Mouse (Mus musculus) retina, embryonic 14.5 days (tissue): ENCODE measurements around the gene Sema4b.

Experiments used
- DNase-seq: peaks from one replicate; pipeline ENCODE4 v3.0.0-alpha.2; 2015; ENCODE audit warnings: low spot score

Sema4b gene

DNA sequence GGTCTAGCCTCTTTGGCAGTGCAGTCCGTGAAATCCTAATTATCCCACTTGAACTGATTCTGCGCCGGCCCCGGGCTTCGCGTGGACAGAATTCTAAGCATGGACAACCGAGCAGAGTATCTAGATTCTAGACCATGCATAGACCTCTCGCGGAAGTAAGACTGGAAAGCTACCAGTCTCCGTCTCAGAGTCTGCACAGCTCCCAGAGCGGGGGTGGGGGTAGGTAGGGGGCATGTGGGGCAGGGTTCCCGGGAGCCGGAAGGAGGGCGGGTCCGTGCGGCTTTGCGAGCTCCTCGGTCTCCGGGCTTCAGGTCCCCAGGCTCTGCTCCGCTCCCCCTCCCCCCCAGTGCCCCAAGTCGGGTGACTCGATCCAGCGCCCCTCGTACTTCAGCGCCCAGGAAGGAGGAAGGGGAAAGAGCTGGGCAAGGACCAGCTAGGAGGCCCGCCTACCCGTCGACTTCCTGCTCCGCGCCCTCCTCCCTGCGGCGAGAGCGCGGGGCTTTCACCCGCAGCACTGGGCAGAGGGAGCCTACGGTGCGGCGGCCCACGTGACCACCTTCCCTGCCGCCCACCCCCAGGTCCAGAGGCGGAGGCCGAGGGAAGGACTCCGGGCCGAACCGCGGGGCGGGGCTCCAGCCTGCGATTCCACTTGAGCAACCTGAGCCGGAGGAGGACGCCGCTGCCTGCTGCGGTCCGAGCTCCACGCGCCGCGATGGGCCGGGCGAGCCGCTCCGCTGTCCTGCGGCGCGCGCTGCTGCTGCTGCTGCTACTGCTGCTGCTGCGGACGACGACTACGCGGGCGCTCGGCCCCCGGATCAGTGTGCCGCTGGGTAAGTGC lies 11.5 kb downstream of the Sema4b start:
- DNase-seq = peak; percentile 85

DNA sequence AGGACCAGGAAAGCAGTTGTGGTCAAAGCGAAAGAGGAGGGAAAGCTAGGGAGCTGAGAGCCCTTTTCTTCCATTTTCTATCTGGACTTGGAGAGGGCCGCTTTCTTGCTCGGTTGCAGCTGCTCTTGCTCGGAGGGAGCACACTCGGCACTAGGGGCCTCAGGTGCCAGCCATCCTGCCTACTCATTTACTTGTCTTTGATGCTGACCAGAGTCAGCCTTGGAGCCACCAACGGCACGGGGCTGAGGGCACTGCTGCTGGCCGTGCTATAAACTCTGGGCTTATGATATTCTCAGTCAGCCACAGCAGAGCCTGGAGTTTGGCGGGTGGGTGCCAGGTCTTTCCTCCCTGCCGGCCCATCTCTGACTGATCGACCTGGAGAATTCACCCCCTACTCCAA lies 12.2 kb downstream of the Sema4b start:
- no peak for DNase-seq

DNA sequence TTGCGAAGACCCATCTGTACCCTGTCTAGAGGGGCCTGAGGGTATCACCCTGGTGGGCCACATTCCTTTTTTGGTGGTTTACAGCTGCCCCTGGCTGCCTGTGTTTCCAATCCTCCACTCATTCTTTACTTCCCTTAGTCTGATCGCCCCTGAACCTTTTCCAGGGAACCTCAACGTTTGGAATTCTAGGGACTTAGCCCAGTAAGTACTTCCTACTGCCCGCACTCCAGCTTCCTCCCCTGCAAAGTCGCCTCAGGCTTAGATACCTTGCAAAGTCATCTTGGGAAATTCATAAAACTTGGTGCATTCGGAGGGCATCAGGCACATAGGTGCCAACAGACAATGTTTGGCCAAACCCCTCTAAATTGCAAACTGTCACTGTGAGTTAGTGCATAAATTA lies 12.6 kb downstream of the Sema4b start:
- no peak for DNase-seq

DNA sequence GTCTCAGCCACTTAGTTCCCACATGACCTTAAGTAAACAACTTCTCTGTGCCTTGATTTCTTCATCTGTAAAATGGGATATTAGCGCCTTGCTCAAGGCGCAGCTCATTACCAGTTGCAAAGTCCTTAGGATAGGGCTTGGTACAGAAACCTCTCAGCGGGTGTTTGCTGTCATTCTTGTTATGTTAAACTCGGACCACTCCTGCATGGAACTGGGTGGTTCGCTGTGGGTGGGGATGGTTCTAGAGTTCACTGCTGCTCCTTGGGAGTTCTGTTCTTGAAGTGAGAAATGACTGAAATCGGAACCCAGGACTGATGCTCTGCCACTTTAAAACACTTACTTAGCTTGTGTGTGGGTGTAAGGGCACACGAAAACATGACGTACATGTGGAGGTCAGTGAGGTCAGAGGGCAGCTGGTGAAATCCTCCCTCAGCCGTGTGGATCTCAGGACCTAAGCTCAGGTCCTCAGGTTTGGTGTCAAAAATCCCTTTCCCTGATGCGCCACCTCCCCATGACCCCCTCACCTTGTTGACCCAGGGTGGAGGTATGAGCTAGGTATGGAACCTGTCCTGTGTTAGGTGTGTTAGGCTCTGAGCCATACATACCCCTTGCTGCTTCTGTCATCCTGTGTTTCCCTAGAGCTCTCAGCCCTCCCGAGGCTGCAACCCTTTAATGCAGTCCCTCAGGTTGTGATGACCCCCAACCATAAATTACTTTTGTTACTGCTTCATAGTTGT lies 13.4 kb downstream of the Sema4b start:
- DNase-seq = no peak

DNA sequence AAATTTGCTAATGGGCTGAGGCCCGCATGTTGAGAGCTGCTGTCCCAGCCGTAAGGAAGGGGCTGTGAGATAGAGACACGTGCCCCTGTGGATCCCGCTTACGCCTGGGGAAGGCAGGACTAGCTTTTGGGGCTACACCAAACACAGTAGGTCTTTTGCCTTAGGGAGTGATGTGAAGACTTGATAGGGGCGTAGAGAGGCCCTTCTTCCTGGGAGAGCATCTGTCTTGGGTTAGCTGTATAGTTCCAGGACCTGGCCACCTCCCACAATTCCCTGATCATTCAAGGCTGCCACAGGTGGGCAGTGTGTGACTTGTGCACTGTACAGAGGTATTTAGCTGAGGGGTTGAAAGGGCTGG lies 13.9 kb downstream of the Sema4b start:
- DNase-seq = no peak

DNA sequence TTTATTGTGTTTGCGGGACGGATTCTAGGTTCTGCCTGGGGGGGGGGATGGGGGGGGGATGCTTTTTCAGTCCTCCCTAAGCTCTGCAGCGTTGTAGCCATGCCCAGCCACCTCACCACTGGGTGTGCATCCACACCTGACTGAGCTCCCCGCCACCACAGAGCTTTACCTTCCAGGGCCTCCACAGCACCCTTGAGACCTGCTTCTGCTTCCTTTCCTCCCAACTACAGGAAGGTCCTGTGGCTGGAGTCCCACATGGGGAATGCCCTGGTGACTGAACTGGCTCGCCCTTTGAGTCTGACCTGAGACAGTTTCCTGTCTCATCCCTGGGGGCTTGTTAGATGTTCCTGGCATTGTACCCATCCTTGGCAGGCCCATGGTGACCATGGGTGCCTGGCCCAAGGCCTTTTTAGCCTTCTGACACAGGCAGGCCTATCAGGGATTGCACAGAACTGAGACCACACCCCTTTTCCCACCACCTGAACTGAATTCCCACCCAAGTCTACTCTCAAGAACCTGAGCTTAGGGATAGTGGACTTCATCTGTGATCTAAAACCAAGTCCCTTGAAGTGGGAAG lies 14.4 kb downstream of the Sema4b start:
- DNase-seq = no peak

DNA sequence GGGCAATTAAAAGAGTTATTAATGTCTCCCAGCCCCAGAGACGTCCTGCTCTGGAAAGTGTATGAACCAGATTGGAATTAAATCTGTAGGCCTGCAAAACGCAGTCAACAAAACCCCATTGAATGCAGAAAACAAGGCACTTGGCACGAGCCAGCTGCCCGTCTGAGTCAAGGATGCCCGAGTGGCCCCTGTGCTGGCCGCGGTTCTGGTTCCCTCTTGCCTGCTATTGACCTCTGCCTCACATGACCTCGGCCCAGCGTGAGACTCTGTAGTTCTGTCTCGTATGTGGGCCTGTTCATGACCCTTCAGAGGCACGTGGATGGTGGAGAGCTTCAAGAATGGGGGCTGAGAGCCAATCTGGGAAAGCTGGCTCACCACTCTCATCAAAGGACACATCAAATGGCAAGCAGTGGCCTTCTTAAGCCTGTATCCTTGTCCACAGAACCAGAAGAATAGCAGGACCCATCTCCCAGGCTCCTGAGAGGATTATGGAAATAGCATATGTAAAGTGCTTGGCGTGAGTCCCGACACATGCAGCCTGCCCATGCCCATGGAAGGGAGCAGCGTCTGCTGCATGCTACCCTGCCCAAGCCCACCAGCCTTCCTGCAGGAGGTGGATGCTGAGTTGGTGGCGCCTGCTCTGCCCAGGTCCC lies 15.4 kb downstream of the Sema4b start:
- DNase-seq = no peak

DNA sequence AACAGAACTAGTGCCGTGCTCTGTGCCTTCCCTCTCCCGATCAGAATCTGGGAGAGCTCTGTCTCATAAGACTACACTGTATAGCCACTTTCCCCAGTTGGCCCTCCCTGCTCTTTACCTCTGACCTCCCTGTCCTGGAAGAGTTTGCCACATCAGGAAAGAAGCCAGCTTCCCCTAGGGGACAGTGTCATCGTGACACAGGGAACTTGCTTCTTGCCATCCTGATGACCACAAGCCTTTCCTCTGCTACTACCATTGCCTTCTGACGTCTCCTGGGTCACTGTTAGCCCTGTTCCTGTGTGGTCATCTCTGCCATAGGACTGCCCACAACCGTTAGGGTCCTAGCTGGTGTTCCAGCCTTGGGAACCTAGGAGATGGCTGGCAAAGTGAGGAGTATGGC lies 16.3 kb downstream of the Sema4b start:
- DNase-seq = no peak

DNA sequence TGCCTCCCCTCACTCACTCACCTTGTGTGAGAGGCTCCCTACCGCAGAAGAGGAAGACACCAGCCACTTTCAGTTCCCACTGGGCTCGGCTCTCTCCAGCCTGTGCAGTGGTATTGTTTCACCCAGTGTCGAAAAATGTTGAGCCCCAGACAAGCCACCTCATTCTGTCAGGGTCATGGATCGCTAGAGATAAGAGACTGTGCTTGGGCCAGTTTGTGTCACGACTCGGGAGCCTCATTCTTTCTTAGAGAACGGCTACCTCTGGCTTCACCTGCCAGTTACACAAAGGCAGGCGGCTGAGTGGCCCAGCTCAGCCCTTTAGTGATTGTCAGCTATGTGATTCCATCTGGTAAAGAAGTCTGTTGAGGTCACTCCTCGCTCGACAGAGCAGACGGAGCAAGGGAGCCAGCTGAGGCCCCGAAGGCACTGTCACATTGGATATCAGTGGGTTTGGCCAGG lies 17.0 kb downstream of the Sema4b start:
- peak; percentile 51 for DNase-seq

DNA sequence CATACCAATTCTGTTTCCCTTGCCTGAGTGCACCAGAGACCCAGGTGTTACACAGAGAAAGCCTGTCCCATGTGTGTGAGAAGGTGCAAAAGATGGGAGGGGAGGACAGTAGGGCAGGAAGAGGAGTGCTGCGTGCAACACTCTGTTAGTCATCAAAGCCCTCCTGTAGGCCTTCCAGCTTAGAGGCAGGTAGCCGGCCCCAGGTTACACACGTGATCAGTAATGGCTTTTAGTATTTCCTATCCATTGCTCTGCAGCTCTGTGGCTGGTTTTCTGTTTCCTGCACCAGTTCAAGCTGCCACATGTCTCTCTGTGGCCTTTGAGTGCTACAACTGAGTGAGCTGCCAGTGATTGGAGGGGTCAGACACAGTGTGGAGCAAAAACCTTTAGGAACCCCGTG lies 17.7 kb downstream of the Sema4b start:
- no peak for DNase-seq

DNA sequence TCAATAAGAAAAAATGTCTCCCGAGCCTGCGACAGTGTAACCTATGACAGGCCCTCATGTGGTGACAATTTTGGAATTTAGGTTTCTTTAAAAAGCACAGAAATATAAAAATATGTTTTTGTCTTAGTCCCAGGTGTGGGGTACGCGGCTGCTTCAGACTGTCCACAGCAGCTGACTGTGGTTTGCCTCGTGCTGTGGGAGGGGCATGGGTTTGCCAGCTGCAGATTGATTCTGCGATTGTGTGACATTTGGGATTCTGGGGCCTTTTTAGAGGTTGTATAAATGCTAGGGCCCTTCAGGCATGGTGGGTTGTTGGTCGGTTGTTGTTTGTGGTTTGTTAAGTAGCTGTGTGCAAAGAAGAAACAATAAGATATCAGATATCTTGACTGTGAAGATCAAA lies 18.3 kb downstream of the Sema4b start:
- no peak for DNase-seq

DNA sequence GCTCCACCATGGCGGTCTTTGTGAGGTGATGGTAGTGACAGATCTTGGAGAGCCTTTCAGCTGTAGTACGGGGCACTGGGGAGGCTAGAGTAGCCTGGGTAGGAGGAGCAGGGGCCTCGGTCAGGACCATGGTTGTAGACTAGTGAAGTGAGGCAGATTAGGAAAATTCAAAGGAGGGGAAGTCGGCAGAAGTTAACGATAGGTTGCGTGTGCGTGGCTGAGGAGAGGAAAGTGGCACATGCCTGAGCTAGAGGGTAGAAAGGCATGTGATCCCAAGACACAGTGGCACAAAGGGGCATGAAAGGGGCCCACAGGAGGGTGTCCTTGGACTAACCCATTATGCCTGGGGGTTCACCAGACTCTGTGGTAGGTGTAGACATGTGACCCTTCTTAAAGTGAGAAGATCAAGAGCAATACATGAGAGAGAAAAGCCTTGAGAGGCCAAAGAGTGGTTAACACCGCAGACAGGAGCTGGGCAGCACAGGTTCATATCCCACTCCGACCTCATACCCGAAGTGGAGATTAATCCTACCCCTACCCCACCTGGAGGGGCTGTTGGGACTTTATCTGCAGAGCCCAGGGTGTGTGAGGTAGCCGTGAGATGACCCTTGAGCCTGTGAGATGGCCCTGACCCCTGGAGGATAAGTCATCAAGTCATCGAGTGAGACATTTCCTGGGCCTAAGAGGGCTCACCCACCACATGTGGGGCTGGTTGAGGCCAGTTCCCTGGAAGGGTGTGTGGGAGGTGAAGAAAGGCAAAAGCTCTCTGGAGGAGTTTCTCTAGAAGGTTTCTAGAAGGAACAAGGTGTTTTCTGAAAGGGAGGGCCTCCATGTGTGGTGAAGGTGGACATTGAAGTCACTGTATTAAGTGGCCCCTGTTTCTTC lies 19.3 kb downstream of the Sema4b start:
- DNase-seq = no peak

DNA sequence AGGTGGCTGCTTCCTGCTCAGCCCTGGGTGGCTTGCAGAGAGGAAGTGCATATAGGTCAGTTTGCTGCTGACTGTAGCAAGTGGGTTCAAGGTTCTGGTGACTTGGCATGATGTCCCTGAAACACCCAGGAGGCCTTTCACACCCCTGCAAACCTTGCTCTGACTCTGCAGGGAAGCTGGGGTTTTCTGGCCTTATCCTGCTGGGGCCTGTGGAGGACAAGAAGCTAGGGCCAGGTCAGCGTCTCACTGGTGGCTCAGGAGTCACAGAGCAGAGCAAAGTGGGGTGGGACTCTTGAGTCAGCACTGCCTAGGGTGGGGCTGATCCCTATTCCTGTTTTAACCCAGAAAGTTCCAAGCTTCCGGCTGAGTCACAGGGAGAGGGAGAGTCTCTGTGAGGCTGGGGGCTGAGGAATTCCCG lies 20.7 kb downstream of the Sema4b start:
- DNase-seq = no peak

DNA sequence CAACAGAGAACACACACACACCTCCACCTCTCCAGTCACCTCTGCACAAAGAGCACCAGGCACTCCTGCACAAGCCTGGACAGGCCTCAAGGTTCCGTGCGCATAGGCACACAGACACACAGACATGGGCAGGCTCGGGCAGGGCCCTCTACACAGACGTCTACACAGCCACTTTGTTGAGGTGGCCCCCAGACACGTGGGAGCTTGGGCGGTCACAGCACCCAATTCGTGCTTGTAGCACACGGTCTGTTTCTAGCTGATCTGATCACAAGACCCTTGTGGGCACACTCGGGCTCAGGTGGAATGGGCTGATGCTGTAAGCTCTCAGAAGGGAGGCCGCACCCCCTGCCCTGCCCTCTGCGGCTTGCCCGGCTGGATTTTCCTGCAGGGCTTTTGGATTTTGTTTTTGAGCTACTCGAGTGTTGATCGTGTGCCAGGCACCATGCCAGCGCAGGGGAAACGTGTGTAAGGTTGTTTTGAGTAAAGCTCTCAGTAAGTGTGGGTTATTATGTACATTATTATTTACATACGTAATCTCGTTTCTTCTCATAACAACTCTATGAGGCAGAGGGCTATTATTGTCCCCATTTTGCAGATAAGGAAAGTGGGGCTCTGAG lies 21.5 kb downstream of the Sema4b start:
- DNase-seq = no peak

DNA sequence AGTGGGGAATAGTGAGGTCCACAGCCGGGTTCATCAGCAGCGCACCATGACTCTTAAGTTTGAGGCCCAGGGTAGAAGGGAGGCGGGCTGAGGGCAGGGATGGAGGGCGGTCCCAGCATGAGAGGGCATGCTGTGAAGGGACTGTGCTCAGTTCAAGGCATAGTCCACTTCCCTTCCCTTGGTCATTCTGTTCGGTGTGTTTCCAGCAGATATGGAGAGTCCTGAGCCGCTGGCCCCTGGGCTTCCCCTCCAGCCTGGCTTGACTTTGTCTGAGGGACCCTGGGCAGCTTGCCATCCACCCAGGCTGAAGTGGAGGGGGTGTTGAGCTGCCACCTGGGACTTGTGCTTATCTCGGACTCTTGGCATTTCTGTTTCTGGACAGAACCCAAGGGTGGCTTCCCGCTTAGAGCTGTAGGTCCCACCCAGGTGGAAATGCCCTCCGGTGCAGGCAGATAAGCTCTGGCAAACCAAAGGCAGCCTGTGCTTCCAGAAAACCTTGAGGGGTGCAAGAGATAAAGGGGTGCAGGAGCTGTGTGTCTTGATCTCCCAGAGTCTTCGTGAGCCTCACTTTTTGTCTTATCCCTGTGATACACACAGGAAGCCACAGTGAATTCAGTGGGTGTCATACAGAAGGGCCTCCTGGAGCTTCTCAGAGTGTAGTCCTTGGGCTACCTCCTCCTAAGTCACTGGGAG lies 22.2 kb downstream of the Sema4b start:
- no peak for DNase-seq

DNA sequence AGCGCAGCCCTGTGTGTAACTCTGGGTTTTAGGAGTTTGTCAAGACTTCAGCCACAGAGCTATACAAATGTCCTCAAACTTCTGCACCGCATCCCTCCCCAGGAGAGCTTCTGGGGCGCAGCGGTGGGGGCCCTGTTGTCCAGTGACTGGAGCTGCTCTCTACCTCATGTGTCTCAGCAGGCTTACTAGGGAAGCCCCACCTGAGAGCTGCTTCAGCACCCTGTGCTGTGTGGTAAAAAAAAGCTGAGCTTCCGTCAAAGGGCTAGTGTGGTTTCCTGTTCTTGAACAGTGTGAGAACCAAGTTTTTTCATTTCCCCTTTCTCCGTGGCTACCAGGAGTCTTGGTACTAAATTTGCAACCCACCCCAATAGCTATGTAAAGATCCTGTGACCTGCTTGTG lies 23.0 kb downstream of the Sema4b start:
- DNase-seq = no peak

DNA sequence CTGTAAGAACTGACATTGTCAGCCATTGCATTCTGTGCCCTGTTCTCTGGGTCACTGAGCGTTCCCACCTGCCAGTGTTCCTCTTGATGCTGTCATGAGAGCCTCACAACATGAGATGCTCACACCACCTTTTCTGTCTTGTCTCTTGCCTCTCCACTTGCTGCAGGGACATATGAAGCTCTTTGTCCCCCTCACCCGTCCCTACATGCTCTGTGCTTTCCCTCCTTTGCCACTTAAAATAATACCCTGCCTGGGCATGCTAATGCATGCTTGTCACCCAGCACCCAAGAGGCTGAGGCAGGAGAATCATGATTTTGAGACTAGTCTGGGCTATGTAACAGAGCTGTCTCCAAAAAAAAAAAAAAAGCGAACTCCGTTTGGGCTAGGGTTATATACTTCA lies 24.3 kb downstream of the Sema4b start:
- no peak for DNase-seq

DNA sequence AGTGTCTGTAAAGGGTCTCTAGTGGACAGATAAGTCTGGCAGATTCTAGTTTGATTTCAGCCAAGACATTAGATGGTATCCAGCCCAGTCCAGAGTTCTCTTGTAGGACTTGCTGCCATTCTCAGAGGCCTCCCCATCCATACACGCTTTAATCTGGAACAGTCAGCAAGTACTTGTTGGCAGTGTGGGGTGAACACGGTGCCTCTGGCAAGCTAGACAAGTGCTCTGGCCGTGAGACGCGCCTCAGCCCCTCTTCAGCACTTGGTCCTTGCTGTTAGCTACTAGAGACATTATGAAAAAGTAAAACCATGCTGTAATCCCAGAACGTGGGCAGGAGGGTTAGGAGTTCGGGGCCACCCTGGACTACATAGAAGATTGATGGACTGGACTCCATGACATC lies 27.0 kb downstream of the Sema4b start:
- no peak for DNase-seq

DNA sequence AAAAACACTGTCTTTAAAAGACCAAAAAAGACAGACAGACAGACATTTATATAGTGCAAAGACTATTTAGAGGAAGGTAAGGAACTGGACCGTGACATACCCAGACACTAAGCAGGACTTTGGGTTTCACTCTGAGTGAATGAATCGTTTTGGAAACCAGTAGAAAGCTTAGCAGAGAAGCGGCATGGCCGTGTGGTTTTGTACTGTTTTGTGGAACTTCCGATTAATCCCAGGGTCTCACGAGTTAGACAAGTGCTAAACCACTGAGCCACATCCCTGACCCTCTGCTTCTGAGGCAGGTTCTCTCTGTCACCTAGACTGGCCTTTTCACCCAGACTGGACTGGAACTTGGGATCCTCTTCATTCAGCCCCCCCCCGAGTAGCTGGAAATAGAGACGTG lies 27.8 kb downstream of the Sema4b start:
- DNase-seq = no peak

DNA sequence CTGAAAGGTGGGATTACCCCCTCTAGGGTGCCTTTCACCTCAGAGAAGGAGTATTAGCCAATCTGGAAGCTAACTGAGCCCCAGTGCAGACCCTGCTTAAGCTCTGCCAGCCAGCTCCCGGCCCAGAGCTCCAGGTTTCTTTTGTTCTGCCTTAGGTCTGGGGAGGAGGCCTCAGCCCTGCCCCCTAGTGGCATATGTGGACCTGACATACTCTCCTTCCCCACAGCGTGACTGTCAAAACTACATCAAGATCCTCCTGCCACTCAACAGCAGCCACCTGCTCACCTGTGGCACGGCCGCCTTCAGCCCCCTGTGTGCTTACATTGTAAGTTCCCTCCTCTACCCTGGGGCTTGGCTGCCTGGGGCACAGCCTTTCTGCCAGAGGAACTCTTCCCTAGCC lies 28.8 kb downstream of the Sema4b start:
- DNase-seq = peak; percentile 90

DNA sequence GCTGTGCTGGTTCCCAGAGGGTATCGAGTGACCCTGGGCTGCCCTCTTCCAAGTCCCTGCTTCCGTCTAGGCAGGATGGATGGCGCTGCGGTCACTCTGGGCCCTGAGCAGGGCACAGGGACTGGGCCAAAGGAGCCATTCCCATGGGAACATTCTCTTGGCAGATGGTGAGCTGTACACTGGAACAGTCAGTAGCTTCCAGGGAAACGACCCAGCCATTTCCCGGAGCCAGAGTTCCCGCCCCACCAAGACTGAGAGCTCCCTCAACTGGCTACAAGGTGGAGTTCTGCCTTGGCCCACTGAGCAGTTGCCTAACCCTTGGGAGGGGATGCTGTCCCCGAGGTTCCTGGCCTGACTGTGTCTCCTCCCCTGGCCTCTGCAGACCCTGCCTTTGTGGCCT lies 29.9 kb downstream of the Sema4b start:
- no peak for DNase-seq
